Mouse (Mus musculus) bone marrow, adult 2 months (tissue): ENCODE results near the gene Sult2a7.

Experiments
- CTCF ChIP-seq: fragments of 200-500 bp; IDR thresholded peaks from 2 replicates; pipeline ENCODE4 v1.5.1; 2011; ENCODE audit warnings: low read length, control low read depth; ENCODE audit not compliant: control insufficient read depth, insufficient read depth
- POLR2A ChIP-seq: fragments of 200-500 bp; IDR thresholded peaks from 2 replicates; pipeline ENCODE4 v1.6.1; 2011; ENCODE audit warnings: low read depth, mild to moderate bottlenecking, control low read depth, low read length, borderline replicate concordance; ENCODE audit not compliant: control insufficient read depth

- no peak for TF ChIP-seq CTCF
- TF ChIP-seq POLR2A: no peak
Measured at GRCm38 (mm10) chr7:14492886-14493285, 1.1 kb downstream of the Sult2a7 start.
